Mouse (Mus musculus) embryonic facial prominence, embryonic 10.5 days (tissue): Measurements from ENCODE around the gene Lrp2bp. TPM values are rescaled to one million over a fixed set of nuclear protein-coding genes. Genes with fewer than 3 reads are reported as not detected.

ENCODE experiments used
- DNase-seq: peaks from one replicate; pipeline ENCODE4 v3.0.0-alpha.2; 2017; ENCODE audit warnings: low spot score
- H3K27ac ChIP-seq: fragments of 300-500 bp; sonication (generic); replicated peaks from 2 replicates; pipeline ENCODE4 v1.5.1; 2016; ENCODE audit warnings: mild to moderate bottlenecking
- H3K27me3 ChIP-seq: fragments of 300-500 bp; sonication (generic); replicated peaks from 2 replicates; pipeline ENCODE4 v1.6.1; 2016; ENCODE audit warnings: low read depth, mild to moderate bottlenecking; ENCODE audit not compliant: poor library complexity, severe bottlenecking
- H3K36me3 ChIP-seq: fragments of 300-500 bp; sonication (generic); replicated peaks from 2 replicates; pipeline ENCODE4 v1.6.1; 2016; ENCODE audit warnings: mild to moderate bottlenecking, moderate library complexity
- H3K4me1 ChIP-seq: fragments of 300-500 bp; sonication (generic); 2 replicates; pipeline ENCODE4 v1.6.1; 2016
- H3K4me3 ChIP-seq: fragments of 300-500 bp; sonication (generic); 2 replicates; pipeline ENCODE4 v1.5.1; 2016; ENCODE audit warnings: mild to moderate bottlenecking, moderate library complexity
- H3K9me3 ChIP-seq: fragments of 300-500 bp; sonication (generic); 2 replicates; pipeline ENCODE4 v1.6.1; 2016; ENCODE audit warnings: mild to moderate bottlenecking
- WGBS: fragments of 180-500 bp; shearing (Covaris S2); methylation state at CpG from one replicate; pipeline ENCODE4 v1.1.7; 2016; 5-methylcytosine and 5-hydroxymethylcytosine counted together
- polyA plus RNA-seq: library from polyadenylated mRNA; unstranded; fragments of >200 nt; fragmentation: Nextera tagmentation; extraction: Ambion mirVana; gene quantifications from 2 replicates; pipeline ENCODE4 v1.2.1, GENCODE M21; 2016

Gene Lrp2bp
- polyA plus RNA-seq, 1 experiment from 2014 or later, result 0.20 TPM

- Histone ChIP-seq H3K27ac (peak overlapping the region; percentile 98), H3K4me3 (peak overlapping the region; percentile 66), H3K9me3 (no peaks in the 10 kb centered on the region), H3K36me3 (peaks cover 25% of the 10 kb centered on the region), H3K4me1 (peaks cover 17% of the 10 kb centered on the region), H3K27me3 (no peaks in the 10 kb centered on the region)
- WGBS, result 6% methylated on average over 55 of the region's 55 CpGs
- peak; percentile 100 for DNase-seq
These were observed 942 bp downstream of the Lrp2bp start for GRCm38 (mm10) chr8:45999784-46000705.

GRCm38 (mm10) chr8:46005596-46005995 lies 6.5 kb downstream of the Lrp2bp start, which contains the start of gene Ankrd37:
TSS of gene Ankrd37 (minus strand) at chr8:46005707.
- H3K27ac ChIP-seq, result no peak within 1 kb of the TSS
- no peaks in the 10 kb centered on the region for H3K9me3 ChIP-seq
- H3K27me3 ChIP-seq, result no peaks in the 10 kb centered on the region
- H3K4me1 ChIP-seq, result peaks cover 6% of the 10 kb centered on the region
- no peaks in the 10 kb centered on the region for H3K36me3 ChIP-seq
- no peak within 1 kb of the TSS for H3K4me3 ChIP-seq
- DNase-seq, result no peak
- WGBS, result 77% methylated on average over 4 of the region's 4 CpGs

- no peak overlapping the region for H3K4me3 ChIP-seq
- peaks cover 16% of the 10 kb centered on the region for H3K4me1 ChIP-seq
- H3K9me3 ChIP-seq, result no peaks in the 10 kb centered on the region
- no peak overlapping the region for H3K27ac ChIP-seq
- DNase-seq, result no peak
- no peaks in the 10 kb centered on the region for H3K27me3 ChIP-seq
- no peaks in the 10 kb centered on the region for H3K36me3 ChIP-seq
- WGBS, result 83% methylated on average over 3 of the region's 3 CpGs
These were observed 8.1 kb downstream of the Lrp2bp start for GRCm38 (mm10) chr8:46007050-46007672.

GRCm38 (mm10) chr8:46010306-46010705 lies 11.2 kb downstream of the Lrp2bp start:
- no peak overlapping the region for H3K27ac ChIP-seq

GRCm38 (mm10) chr8:46010746-46011680 lies 11.9 kb downstream of the Lrp2bp start:
- DNase-seq, result peak; percentile 55

More at GRCm38 (mm10) chr8:46010306-46010705, 11.2 kb downstream of the Lrp2bp start:
- Histone ChIP-seq H3K4me3 (peak overlapping the region; percentile 38), H3K4me1 (peaks cover 13% of the 10 kb centered on the region), H3K9me3 (no peaks in the 10 kb centered on the region), H3K27me3 (no peaks in the 10 kb centered on the region), H3K36me3 (no peaks in the 10 kb centered on the region)
- peak; percentile 27 for DNase-seq
- 45% methylated on average over 2 of the region's 2 CpGs for WGBS

GRCm38 (mm10) chr8:46022203-46022602 lies 23.1 kb downstream of the Lrp2bp start:
- WGBS, result 84% methylated on average over 9 of the region's 9 CpGs
- no peak overlapping the region for H3K27ac ChIP-seq

More at GRCm38 (mm10) chr8:46010746-46011680, 11.9 kb downstream of the Lrp2bp start:
- H3K27me3 ChIP-seq, result no peaks in the 10 kb centered on the region
- H3K27ac ChIP-seq, result peak overlapping the region; percentile 51; the same call in 1 of the 2 replicates
- 14% methylated on average over 17 of the region's 17 CpGs for WGBS
- no peaks in the 10 kb centered on the region for H3K36me3 ChIP-seq
- peaks cover 12% of the 10 kb centered on the region for H3K4me1 ChIP-seq
- H3K9me3 ChIP-seq, result no peaks in the 10 kb centered on the region
- H3K4me3 ChIP-seq, result peak overlapping the region; percentile 38

GRCm38 (mm10) chr8:46022758-46023157 lies 23.7 kb downstream of the Lrp2bp start:
- H3K27ac ChIP-seq, result no peak overlapping the region
- WGBS, result 92% methylated on average over 9 of the region's 9 CpGs
- DNase-seq, result no peak
- no peaks in the 10 kb centered on the region for H3K36me3 ChIP-seq
- H3K27me3 ChIP-seq, result no peaks in the 10 kb centered on the region
- 0 out of 2 replicates have a peak, but pooled peaks cover 3% of the 10 kb centered on the region for H3K4me1 ChIP-seq
- H3K9me3 ChIP-seq, result no peaks in the 10 kb centered on the region
- H3K4me3 ChIP-seq, result no peak overlapping the region

More at GRCm38 (mm10) chr8:46022203-46022602, 23.1 kb downstream of the Lrp2bp start:
- Histone ChIP-seq H3K27me3 (no peaks in the 10 kb centered on the region), H3K9me3 (no peaks in the 10 kb centered on the region), H3K4me3 (no peak overlapping the region), H3K4me1 (0 out of 2 replicates have a peak, but pooled peaks cover 3% of the 10 kb centered on the region), H3K36me3 (no peaks in the 10 kb centered on the region)
- DNase-seq, result no peak

- H3K4me3 ChIP-seq, result no peak overlapping the region
- no peaks in the 10 kb centered on the region for H3K9me3 ChIP-seq
- no peak overlapping the region for H3K27ac ChIP-seq
- 74% methylated on average over 4 of the region's 4 CpGs for WGBS
- no peak for DNase-seq
- H3K27me3 ChIP-seq, result no peaks in the 10 kb centered on the region
- H3K36me3 ChIP-seq, result no peaks in the 10 kb centered on the region
- H3K4me1 ChIP-seq, result 0 out of 2 replicates have a peak, but pooled peaks cover 3% of the 10 kb centered on the region
These were observed 25.3 kb downstream of the Lrp2bp start for GRCm38 (mm10) chr8:46024392-46024791.

- Histone ChIP-seq H3K36me3 (peaks cover 13% of the 10 kb centered on the region), H3K4me3 (no peak overlapping the region), H3K4me1 (0 out of 2 replicates have a peak, but pooled peaks cover 4% of the 10 kb centered on the region), H3K27ac (no peak overlapping the region), H3K9me3 (no peaks in the 10 kb centered on the region), H3K27me3 (no peaks in the 10 kb centered on the region)
- 73% methylated on average over 11 of the region's 11 CpGs for WGBS
- DNase-seq, result no peak
These were observed 37.1 kb downstream of the Lrp2bp start for GRCm38 (mm10) chr8:46036217-46036616.

- 91% methylated on average over 1 of the region's 1 CpGs for WGBS
- H3K9me3 ChIP-seq, result no peaks in the 10 kb centered on the region
- H3K27me3 ChIP-seq, result no peaks in the 10 kb centered on the region
- no peak overlapping the region for H3K27ac ChIP-seq
- H3K36me3 ChIP-seq, result peaks cover 16% of the 10 kb centered on the region
- no peak for DNase-seq
- no peak overlapping the region for H3K4me3 ChIP-seq
- no peaks in the 10 kb centered on the region for H3K4me1 ChIP-seq
These were observed 40.6 kb downstream of the Lrp2bp start for GRCm38 (mm10) chr8:46039666-46040065.

- H3K4me3 ChIP-seq, result no peak overlapping the region
- 76% methylated on average over 13 of the region's 13 CpGs for WGBS
- peaks cover 13% of the 10 kb centered on the region for H3K36me3 ChIP-seq
- no peak for DNase-seq
- no peak overlapping the region for H3K27ac ChIP-seq
- no peaks in the 10 kb centered on the region for H3K9me3 ChIP-seq
- no peaks in the 10 kb centered on the region for H3K27me3 ChIP-seq
- H3K4me1 ChIP-seq, result no peaks in the 10 kb centered on the region
These were observed 41.2 kb downstream of the Lrp2bp start for GRCm38 (mm10) chr8:46040260-46040659.

GRCm38 (mm10) chr8:46072798-46073197 lies 73.7 kb downstream of the Lrp2bp start:
- WGBS, result 91% methylated on average over 5 of the region's 5 CpGs
- no peak for DNase-seq
- Histone ChIP-seq H3K27me3 (no peaks in the 10 kb centered on the region), H3K27ac (no peak overlapping the region), H3K4me3 (no peak overlapping the region), H3K4me1 (0 out of 2 replicates have a peak, but pooled peaks cover 2% of the 10 kb centered on the region), H3K9me3 (no peaks in the 10 kb centered on the region), H3K36me3 (peaks cover 1% of the 10 kb centered on the region; the same call in 1 of the 2 replicates)
